Mouse (Mus musculus) lung, postnatal 14 days (tissue): ENCODE data around the gene Rapgef5.

Experiments used
- DNase-seq: peaks from one replicate; pipeline ENCODE4 v3.0.0; 2021

Gene Rapgef5

GRCm38 (mm10) chr12:117619523-117620023, 103.3 kb downstream of the Rapgef5 start:
- no peak for DNase-seq

- DNase-seq: no peak
Measured at GRCm38 (mm10) chr12:117622972-117623371, 106.7 kb downstream of the Rapgef5 start.

DNA sequence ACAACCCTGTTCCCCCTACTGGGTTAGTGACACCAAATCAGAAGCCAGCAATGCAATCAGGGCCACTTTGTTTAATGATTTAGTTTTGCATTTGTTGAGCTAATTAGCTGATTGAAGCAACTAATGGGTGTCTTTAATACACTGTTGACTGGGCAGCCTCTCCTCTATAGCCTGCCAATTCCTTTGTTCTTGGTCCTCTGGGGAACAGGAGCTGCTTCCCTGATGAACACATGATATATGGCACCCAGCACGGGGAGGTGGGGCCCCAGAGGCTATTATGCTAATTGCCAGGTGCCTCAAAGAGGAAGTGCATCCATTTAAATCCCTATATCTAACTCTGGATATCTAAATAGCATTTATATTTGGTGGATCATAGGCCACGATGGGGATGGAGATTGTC, 111.0 kb downstream of the Rapgef5 start:
- DNase-seq: no peak

DNA sequence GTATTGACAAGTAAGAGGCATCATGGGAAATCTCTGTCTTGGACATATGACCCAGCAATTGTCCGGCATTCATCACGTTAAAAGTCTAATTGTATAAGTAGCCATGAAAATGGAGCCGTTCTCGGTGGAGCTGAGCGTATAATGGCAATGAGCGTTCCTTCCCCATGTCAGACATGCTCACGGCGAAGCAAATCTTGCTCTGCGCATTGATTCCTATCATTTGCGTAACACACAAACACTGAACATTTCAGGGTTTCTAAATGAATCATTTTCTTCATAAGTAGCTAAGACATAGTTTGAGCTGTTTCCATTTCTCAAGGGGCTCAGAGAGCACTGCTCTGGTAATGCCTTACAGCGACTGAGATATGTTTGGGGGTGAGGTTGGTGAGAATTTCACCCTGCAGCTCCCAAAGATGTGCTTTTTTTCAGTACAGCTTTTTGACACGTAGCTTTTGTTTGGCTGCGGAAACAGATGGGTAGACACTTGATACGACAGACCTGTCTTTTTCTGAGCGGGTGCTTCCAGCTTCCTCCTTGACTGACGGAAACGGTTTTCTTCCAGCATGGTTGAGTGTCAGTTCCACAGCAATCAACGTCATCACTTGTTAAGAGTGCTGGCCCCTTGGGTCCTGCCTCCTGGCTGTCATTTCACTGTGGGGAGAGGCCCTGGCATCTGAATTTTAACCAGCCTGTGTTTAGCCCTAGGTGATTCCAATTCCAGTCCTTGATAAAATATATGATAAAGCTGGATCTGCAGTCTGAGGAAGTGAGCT, 112.2 kb downstream of the Rapgef5 start:
- DNase-seq: no peak

- DNase-seq: no peak
Measured at GRCm38 (mm10) chr12:117632133-117632532, 115.9 kb downstream of the Rapgef5 start.

DNA sequence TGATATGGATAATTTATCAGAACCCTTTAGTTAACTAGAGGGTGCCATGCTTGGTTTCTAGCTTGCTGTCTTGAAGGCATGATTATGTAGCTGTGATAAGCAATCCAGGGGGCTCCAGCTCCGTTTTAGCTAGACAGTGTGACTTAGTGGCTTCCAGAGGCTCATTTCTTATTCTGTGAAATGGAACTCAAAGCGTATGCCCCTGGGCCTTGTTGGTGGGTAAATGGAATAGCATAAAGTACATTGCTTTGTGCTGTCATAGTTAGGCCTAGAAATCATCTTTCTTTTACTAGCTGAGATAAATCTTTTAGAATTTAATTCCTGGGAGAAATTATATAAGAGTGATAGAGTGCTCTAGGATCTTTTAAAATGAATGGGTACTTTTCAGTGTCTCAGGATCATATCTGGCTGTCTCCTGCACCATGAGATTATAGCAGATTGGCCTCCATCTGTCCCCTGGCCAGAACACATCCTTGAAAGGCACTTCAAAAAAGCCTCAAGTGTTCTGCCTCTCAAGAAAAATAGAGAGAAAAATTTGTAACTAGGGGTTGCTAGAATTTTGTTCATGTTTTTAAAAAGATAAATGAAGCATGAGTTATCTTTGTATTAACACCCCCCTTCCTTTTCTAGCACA, 120.0 kb downstream of the Rapgef5 start:
- DNase-seq: no peak

DNA sequence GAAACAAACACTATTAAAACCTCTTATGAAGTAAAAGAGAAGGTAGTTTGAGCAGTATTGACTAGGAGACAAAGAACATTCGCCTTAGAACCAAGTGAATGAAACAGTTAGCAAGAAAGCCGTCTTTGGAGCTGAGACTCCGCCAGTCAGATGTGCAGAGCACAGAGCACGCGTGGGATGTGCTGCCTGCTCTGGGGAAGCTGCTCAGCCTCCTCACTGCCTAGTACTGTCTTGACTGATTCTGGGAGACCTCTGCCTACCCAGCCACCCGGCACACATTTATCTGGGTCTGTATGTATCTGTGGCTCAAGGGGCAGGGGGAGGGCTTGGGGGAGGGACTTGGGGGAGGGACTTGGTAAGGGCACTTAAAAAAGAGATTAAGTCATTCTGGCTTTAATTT, 120.7 kb downstream of the Rapgef5 start:
- DNase-seq: no peak

GRCm38 (mm10) chr12:117638833-117639232, 122.6 kb downstream of the Rapgef5 start:
- no peak for DNase-seq

GRCm38 (mm10) chr12:117639356-117640121, 123.3 kb downstream of the Rapgef5 start:
- DNase-seq: no peak

DNA sequence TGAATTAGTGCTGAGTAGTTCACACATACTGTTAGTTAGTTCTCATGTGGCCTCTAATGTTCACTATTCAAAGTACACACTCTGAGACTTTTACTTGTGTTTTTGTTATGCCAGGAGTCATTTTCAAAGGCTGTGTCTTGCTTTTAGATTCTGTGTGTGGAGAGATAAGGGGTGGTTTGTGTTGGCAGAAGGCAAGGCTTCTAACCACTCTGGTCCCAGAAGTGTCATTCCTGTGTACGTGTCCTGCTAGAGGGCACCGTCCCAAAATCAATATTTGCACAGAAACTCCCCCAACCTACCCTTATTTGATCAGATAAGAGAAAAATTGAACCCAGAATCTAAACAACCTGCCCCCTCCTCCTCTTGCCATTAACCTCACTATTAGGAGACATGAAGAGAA, 126.2 kb downstream of the Rapgef5 start:
- no peak for DNase-seq

- no peak for DNase-seq
Measured at GRCm38 (mm10) chr12:117645771-117646170, 129.5 kb downstream of the Rapgef5 start.

GRCm38 (mm10) chr12:117653920-117654472, 137.7 kb downstream of the Rapgef5 start:
- no peak for DNase-seq

GRCm38 (mm10) chr12:117656935-117657334, 140.7 kb downstream of the Rapgef5 start:
- DNase-seq: no peak

DNA sequence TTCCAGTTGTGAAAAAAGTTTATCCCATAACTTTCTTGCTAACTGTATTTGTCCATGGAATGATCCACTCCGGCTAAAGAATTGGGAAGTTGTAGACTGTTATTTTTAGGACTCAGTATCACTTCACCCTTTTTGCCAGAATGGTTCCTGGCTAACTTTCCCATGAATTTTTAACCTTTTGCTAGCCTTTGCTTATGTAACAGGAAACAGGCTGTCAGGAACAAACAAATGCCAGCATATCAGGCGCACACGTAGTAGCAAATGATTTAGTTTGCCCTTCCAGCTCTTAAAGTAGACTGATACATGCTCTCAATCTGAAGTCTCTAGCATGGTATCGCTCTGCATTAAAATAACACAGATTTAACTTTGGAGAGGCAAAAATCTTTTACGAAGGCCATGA, 141.5 kb downstream of the Rapgef5 start:
- no peak for DNase-seq

GRCm38 (mm10) chr12:117658821-117659220, 142.5 kb downstream of the Rapgef5 start:
- DNase-seq: no peak

DNA sequence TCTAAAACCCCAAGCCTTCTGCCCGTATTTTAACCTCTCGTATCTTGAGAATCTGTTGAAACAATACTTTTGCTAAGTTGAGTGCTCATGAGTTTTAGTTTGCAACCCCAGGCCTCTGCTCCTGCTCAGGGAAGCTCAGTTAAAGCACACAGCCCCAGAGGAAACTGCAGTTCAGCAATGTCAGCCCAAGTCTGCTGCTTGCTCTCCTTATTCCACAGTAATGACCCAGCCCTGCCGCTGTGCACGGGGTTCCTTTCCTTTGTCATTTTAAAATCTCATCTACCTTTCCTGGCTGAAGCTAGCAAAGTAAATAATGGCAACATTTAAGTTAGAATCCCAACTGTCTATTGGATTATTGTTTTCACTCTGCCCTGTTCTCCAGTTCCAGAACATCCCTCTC, 144.1 kb downstream of the Rapgef5 start:
- DNase-seq: no peak

DNA sequence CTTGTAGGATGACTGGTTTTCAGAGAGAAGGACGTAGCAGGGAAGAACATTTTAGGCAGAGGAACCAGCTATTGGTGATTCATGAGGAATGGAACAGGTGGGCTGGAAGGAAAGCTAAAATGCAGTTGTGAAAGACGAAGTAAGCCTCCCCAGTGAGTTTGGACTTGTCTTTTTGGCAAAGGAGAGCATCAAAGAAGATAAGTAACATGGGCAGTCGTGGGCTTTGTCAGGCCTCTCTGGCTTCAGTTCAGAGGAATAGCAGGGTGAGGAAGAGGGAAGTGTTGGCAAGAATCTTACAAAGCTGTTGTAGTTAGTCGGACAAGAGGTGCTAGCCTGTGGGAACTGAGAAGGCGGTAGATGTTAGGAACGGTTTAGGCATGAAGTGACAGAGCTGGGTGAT, 145.6 kb downstream of the Rapgef5 start:
- DNase-seq: no peak

GRCm38 (mm10) chr12:117663637-117664036, 147.4 kb downstream of the Rapgef5 start:
- peak; percentile 48 for DNase-seq

- no peak for DNase-seq
Measured at GRCm38 (mm10) chr12:117664644-117665043, 148.4 kb downstream of the Rapgef5 start.

GRCm38 (mm10) chr12:117666391-117666790, 150.1 kb downstream of the Rapgef5 start:
- no peak for DNase-seq

- DNase-seq: no peak
Measured at GRCm38 (mm10) chr12:117669610-117670400, 153.5 kb downstream of the Rapgef5 start.

DNA sequence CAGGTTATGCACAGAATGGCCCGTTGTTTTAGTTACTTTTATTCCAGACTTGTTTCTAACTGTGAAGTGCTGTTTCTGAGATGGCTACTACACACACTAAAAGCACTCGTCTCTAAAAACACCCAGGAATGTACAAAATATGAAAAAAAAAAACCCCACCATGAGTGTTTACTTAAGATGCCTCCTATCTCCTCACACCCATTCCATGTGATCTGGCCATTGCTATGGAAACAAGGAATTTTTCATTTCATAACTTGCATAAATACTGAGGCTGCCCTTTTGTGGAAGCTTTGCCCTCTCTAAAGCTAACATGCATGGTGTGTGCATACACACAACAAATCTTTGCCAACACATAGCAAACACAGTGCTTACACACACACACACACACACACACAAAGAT, 156.9 kb downstream of the Rapgef5 start:
- no peak for DNase-seq
